Mouse (Mus musculus): ENCODE results near the gene Tnk2. TPM values are rescaled to one million over a fixed set of nuclear protein-coding genes. Genes with fewer than 3 reads are reported as not detected.

Tnk2 gene
- 10 to 100 TPM in 1 of 2 experiments, 1 to 10 TPM in 1; 5.6 to 10.3 TPM for polyA plus RNA-seq (2017; shearing (Covaris generic))

DNA sequence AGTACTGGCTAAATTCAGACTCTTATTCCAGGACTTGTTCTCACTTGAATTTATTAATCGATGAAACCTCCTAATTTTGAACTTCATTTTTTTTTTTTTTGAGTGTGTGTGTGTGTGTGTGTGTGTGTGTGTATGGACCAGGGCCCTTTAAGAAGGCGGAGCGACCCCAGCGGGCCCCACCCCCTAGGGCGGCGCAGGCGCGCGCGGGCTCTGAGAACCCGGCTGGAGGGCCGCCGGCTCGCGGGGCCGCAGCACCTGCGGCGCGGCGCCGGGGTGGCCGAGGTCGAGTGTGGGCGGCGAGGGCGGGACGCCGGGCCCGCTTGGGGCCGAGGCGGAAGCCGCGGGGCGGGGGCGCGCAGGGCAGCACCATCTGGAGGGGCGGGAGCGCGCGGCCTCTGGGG, at the start of gene Tnk2:
Tnk2 (plus strand) TSS at position 214 of the 401 bp plus-strand sequence.
- peak; percentile 74 for ATAC-seq

GRCm38 (mm10) chr16:32593916-32594315, 49.8 kb upstream of the Tnk2 start:
- peak; percentile 96 for ATAC-seq

DNA sequence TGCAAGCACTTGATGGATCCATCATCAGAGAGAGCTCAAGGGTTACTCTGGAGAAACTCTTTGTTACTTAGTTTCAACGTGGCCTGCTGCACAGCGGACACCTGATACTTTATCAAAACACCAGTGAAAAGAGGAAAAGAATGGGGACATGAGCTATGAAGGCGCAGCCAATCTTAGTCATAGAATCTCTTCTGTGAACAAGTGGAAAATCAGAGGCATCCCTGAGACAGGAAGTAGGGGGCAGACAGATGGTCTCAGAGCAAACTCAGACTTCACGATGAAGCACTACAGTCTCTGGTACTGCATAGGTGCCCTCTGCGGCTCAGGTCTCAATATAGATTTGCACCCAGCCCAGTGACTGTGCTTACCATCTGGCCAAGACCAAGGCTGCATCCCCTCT, 49.0 kb upstream of the Tnk2 start:
- no peak for ATAC-seq

- no peak for ATAC-seq
These were observed 48.4 kb upstream of the Tnk2 start for GRCm38 (mm10) chr16:32595142-32595855.

DNA sequence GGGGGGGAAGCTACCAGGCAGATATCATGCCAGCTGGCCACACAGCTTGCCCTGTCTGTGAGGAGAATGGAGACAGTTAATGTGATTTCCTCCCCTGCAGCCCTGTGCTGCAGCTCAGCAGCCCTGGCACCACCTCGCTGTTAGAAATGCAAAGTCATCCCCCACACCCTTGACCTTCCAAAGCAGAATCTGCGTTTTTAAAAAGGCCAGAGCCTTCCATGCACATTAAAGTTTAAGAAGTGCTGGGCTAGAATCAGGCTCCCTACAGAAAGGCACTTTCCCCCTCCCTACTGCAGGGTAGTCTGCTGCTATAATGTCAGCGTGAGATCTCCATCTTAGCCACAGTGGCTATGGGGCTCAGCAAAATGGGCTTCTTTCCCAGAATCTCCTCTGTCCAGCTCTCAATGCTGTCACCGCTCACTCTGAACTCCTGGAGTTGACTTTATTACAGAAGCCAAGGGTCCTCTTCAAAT, 45.7 kb upstream of the Tnk2 start:
- no peak for ATAC-seq

DNA sequence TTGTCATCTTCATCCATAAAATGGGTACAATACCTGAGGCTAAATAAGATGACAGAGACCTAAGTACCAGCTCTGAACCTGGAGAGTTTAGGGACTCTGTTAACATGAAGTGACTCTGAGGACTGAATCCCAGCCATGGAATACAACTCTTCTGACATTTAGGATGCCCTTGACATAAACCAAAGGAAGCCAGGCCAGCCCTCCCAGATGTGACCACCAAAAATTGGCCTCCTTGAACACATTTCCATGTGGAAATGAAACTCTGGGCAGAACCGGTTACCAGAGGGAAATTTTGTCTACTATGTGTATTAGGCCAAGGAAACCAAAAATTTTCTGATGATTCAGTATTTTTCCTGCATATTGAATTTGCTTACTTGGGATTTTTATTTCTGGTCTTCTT, 44.5 kb upstream of the Tnk2 start:
- no peak for ATAC-seq

DNA sequence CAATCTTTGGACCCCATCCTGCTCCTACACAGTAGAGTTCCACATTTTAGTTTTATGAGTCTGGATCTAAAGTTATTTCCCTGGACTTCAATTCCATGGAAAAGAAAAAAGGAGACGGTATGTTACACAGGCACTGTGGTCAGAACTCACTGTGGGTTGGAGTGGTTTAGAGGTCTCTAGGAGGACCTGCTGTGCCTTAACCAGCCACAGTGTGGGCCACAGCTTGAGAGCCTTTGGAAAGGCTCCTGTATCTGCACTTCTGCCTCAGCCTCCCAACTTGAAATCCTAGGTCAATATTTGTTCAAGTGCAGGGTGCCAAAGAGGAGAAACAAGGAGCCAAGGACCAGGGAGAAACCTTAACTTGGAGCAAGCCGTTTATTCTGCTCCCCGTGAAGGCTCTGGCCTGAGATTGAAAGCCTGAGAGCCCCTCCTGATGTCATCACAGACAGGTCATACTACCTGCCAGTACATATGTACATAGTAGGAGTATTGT, 41.4 kb upstream of the Tnk2 start:
- no peak for ATAC-seq

GRCm38 (mm10) chr16:32607562-32608343, 35.9 kb upstream of the Tnk2 start:
- no peak for ATAC-seq

DNA sequence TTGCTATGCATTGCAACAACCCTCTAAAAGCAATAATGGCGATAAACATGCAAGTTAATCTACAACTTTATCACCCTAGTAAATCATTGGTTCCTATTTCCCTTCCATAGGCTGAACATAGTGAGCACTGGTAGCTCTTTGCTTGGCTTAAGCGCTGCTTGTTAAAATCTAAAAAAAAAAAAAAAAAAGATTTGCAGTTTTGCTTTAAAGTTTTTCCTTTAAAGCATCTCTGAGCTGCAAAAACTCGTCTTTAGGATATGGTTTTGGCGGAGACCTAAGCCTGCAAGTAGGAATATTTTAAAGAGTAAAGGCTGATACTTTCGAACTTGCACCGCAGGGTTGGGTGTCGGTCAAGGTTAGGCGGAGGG, 35.3 kb upstream of the Tnk2 start:
- ATAC-seq: no peak

DNA sequence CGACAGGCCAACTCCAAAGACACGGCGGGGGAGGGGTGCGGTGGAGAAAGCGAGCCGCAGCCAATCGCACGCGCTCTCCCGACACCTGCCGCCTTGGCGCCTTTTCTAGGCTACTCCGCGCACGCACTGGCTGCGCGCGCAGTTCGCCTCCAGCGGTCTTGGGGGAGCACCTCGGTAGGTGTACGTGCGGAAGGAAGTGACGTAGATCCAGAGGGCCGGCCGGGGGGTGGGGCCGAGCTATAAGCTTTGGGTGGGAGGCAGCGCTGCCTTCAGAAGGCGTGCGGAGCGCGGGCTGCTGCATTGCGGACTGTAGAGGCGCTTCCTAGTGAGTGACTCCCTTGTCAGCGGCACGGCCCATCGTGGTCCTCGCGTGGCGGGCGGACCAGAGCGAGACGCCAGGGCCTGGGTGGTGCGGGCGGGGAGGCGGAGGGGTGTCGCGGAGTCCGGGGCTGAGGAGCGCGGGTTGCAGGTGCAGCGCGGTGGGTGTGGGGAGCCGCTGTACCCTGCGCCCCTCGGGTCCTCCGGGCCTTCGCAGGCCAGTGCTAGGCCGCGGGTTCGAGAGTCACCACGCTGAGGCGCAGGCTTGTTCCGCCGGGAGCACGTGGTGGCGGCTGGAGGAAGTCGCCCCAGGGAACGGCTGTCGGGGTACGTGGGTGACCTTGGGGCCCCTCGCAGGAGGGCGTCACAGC, 34.8 kb upstream of the Tnk2 start, which contains the start of gene Tfrc:
Tfrc (plus strand) TSS at position 209 of the 689 bp plus-strand sequence.
- peak; percentile 93 for ATAC-seq

DNA sequence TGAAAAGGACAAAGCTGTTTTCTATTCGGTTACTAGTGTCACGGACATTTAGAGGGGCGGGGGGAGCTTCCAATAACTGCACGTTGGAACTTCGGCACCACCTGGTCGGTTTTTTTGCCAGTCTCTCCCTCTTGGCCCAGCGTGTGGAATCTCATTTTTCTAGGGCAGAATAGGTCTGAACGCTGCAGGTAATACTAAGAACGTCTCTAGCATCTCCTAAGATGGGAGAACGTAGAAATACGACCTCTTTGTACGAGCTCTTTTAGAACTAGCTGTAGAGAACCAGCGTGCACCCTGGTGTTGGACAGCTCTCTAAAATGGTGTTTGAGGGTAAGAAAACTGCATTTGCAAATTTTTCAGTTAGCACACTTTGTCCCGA, 34.3 kb upstream of the Tnk2 start:
- no peak for ATAC-seq

- ATAC-seq: no peak
These were observed 33.0 kb upstream of the Tnk2 start for GRCm38 (mm10) chr16:32610460-32611255.

DNA sequence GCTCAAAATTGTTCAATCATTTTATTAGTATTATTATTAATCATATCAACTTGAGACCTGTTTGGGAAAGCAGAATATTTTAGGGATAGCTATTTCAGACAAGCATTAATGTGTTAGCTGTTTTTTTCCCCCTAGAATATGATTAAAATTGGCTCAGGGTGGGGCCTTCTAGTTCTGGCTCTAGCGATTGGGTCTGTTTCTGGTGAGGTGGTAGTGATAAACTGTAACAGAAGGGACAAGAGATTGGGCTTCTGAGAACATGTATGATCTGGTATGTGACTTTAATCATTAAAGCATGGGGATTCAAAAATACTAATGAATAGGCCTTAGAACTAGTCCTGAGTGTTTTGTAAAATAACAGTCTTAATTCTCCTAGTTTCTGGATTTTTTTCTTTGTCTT, 31.6 kb upstream of the Tnk2 start:
- no peak for ATAC-seq

- no peak for ATAC-seq
These were observed 30.3 kb upstream of the Tnk2 start for GRCm38 (mm10) chr16:32613269-32613834.

- ATAC-seq: peak; percentile 45
These were observed 29.6 kb upstream of the Tnk2 start for GRCm38 (mm10) chr16:32614047-32614446.

DNA sequence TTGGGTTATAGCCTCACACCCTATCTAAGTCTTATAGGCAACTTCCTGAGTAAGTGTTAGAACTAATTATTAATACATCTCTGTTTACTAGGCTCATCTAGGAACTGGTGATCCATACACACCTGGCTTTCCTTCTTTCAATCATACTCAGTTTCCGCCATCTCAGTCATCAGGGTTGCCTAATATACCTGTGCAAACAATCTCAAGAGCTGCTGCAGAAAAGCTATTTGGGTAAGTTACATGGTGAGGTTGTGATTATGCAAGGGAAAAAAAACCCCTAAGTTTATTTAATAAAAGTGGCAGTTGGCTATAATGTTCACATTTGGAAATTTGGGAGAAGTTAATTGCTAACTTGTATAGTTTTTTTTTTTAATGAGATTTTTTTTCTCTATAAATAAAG, 24.7 kb upstream of the Tnk2 start:
- no peak for ATAC-seq

DNA sequence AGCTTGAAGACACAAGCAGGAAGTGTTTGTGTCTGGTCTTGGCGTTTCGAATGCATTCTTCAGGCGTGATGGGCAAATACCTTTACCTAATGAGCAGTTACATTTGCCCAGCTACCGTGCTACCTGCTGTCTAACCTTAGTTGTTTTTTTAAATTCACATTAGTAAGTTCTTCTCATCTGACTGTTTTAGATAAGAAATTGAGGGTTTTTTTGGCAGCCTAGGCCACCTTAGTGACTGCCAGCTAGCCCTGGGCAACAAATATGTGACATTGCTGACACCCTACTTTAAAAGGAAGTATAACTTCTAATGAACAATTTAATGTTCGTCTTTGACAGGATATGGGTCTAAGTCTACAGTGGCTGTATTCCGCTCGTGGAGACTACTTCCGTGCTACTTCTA, 15.5 kb upstream of the Tnk2 start:
- ATAC-seq: no peak

GRCm38 (mm10) chr16:32632328-32632824, 11.3 kb upstream of the Tnk2 start:
- ATAC-seq: peak; percentile 19

DNA sequence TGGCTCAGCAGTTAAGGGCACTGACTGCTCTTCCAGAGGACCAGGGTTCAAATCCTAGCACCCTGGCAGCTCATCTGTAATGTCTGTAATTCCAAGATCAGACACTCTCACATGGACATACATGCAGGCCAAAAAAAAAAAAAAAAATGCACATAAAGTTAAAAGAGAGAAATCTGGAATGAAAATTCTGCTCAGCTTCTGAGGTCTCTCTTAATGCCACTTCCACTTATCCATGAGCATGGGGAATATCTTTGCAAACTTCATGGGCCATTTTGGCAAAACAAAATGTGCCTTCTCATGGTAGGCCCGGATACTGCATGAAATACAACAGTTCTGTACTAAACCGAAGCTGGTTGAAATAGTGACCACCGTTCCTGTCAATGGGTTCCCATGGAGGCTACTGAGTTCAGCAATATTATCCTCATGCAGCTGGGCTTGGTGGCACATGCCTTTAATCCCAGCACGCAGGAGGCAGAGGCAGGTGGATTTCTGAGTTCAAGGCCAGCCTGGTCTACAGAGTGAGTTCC, 10.1 kb upstream of the Tnk2 start:
- ATAC-seq: no peak

- no peak for ATAC-seq
These were observed 9.5 kb upstream of the Tnk2 start for GRCm38 (mm10) chr16:32634183-32634582.

DNA sequence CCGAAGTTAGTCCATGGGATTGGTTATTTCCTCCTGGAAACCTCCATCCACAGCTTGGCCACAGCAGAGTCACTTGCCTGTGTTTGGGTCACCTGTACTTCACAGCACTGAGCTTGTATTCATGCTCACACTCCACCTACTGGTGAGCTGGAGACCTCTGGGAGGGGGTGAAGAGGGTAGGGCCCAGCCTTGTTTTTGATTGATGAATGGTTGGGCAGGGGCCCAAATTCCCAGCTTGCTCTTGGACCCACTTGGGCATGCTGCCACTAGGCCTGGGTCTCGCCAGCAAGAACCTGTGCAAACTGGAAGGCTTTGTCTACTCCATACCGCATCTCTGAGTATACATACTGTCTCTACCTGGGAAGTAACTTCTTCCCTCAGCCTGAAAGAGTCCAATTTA, 8.4 kb upstream of the Tnk2 start:
- ATAC-seq: no peak

- ATAC-seq: no peak
These were observed 7.3 kb upstream of the Tnk2 start for GRCm38 (mm10) chr16:32636331-32636730.
